Mouse (Mus musculus): ENCODE results near the gene Ldlrad3.

Ldlrad3 gene

DNA sequence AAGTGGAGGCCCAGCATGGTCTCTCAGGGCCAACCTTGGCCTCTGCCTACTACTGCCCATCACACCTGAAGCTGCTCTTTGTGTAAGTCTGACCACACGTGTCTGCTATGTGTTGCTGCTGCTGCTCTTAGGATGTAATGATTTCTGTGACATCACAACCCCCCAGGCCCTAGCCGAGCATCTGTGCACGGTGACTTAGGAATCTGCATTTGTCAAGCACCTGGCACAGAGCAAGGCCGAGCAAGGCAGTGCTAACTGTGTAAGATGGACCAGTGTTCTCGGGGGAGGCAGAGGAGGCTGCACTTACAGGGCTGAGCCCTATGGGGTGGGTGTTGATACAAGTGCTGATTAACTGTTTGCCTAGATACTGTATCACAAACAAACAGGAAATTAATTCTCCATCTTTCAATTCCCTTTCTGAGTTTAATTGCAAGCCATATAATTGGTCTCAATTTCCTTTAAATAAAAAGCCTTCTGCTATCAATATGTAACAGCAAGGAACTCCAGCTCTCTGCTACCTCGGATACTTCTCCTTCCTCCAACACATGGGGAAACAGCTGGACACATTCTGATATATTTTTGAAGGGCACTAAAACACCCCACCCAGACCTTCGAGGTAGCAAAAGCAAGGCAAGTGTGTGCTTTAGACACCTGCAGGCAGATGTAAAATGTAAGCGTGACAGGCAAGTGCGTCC lies 152.2 kb downstream of the Ldlrad3 start:
- in situ Hi-C loops (cut with MboI; ENCODE audit: low pct_unique_long_range_greater_than_20kb in 1 of 2, low sequenced_read_pairs in 2 of 2, unreplicated experiment in 1 of 2) = no loop called here

DNA sequence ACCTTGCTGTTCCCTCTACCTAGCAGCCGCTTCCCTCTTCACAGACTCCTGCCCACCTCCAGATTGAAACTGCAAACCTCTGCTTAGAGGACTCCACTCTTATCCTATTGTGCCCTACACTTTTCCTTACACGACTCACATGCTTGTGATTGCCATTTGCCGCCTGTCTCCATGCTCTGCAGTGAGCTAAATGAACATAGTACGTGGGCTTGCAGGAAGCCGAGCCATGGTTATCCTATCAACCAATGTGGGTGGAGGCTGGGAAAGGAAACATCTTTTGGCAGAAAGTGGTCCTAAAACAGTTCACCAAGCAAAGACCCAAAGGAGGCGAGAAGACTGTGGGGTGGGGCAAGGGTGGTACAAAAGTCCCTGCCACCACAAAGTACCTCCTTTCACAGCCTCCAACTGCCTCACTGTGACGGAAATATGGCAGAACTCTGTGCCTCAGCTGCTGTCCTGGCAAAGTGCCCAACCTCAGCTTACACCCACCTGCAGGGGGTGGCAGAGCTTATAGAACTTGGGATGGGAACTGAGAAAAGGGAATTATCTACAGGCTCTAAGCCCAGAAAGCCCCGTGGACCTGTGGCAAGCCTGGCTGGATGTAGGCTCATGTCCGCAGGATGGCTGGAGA lies 153.4 kb downstream of the Ldlrad3 start:
- in situ Hi-C loops (cut with MboI; ENCODE audit: low pct_unique_long_range_greater_than_20kb in 1 of 2, low sequenced_read_pairs in 2 of 2, unreplicated experiment in 1 of 2) = no loop called here

DNA sequence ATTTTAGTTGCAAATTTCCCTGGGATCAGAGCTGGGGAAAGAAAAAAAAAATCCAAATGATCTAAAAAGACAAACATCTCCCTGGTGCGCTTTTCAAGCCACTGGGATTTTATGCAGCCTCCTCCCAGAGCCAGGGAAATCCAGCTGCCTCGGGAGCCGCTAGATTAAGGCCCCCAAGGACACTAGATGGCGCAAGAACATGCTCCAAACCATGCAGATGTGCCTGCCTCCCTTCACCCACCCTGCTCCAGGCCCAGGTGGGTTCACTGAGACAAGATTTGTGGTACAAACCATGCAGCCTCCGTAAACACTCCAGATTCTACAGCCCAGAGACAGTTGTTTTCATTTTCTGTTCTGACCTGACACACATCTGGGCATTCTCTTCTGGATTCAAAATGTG lies 155.5 kb downstream of the Ldlrad3 start:
- in situ Hi-C loops (cut with MboI; ENCODE audit: low pct_unique_long_range_greater_than_20kb in 1 of 2, low sequenced_read_pairs in 2 of 2, unreplicated experiment in 1 of 2) = no loop called here

DNA sequence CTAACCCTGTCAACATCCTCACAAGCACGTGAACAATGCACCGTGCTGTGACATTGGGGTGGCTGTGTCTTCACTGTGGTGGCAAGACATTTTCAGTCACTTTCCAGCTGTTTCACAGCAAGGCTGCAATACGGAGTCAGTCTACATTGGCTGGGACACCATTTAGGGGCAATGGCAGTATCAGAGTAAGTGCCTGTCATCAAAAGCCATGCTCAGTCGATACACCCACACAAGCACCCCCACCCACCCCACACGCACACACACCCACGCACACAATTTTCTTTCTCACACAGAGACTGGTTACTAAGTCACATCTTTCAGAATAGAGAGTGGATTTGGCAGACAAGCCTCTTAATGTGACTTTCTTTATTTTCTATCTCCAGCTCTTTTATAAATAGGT lies 156.0 kb downstream of the Ldlrad3 start:
- in situ Hi-C loops (cut with MboI; ENCODE audit: low pct_unique_long_range_greater_than_20kb in 1 of 2, low sequenced_read_pairs in 2 of 2, unreplicated experiment in 1 of 2) = no loop called here

DNA sequence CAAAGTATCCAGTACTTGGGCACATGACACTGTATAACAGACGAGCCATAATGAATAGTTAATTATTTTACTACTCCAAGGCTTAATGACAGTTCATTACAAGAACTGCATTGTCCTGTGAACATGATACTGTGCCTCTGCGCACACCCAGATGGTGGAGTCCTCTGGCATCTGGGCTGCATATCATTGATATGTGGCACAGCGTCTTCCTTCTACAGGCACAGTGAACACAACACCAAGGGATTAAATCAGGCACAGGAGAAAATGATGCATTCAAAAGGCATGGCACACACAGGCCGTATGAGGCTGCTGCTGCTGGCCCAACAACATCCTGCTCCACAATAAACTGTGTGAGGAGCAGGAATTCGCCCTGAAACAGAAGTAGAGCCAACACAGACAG lies 156.5 kb downstream of the Ldlrad3 start:
- in situ Hi-C loops (cut with MboI; ENCODE audit: low pct_unique_long_range_greater_than_20kb in 1 of 2, low sequenced_read_pairs in 2 of 2, unreplicated experiment in 1 of 2) = no loop called here

DNA sequence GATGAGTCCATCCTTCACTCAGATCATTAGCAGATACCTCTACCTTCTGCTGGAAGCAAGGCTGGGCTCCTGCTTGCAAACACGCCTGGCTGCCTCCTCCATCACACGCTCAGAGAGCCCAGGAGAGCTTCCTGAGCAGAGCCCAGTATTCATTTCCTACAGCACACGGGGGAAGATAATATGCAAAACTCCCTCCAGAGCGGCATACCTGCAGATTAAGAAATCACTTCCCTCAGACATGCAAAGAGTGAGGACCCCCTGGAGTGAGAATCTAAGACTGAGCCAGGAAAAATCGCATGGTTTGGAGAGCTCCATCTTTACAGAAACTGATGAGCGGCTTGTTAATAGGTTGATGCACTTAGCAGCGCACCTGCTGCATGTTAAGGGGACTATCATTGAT lies 158.9 kb downstream of the Ldlrad3 start:
- in situ Hi-C loops (cut with MboI; ENCODE audit: low pct_unique_long_range_greater_than_20kb in 1 of 2, low sequenced_read_pairs in 2 of 2, unreplicated experiment in 1 of 2) = no loop called here

DNA sequence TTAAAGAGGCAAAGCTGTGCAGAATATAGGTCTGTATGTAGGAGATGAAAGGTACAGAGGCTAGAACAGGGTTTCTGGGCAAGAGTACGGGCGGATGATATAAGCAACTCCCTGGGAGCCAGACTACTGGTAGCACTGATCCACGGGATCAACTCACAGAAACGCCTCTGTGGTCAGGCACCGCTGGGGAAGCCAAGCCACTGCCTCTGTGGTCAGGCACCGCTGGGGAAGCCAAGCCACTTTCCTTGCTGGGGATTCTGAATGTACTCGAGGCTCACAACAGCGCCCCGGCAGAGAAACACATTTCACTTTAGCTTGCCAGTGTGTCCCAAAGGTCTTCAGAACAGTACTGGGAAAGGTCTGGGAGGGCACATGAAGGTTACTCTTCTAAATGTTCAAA lies 160.0 kb downstream of the Ldlrad3 start:
- in situ Hi-C loops (cut with MboI; ENCODE audit: low pct_unique_long_range_greater_than_20kb in 1 of 2, low sequenced_read_pairs in 2 of 2, unreplicated experiment in 1 of 2) = no loop called here

DNA sequence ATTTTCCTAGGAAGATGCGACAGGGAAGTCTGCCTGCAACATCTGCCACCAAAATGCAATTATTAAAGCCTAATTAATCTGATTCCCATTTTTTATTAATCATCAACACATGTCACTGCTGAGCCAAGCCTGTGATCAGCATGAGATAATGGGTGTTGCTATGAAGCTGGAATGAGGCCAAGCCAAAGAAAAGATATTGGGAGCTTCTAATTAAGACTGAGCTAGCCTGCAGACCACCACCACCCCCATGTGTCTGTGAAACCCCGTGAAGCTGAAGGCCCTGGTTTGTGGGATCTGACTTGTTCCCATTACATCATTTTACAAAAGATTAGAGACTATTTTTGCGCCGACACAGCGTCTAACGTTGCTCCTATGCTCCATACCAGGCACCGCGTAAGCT lies 161.7 kb downstream of the Ldlrad3 start:
- in situ Hi-C loops (cut with MboI; ENCODE audit: low pct_unique_long_range_greater_than_20kb in 1 of 2, low sequenced_read_pairs in 2 of 2, unreplicated experiment in 1 of 2) = no loop called here

DNA sequence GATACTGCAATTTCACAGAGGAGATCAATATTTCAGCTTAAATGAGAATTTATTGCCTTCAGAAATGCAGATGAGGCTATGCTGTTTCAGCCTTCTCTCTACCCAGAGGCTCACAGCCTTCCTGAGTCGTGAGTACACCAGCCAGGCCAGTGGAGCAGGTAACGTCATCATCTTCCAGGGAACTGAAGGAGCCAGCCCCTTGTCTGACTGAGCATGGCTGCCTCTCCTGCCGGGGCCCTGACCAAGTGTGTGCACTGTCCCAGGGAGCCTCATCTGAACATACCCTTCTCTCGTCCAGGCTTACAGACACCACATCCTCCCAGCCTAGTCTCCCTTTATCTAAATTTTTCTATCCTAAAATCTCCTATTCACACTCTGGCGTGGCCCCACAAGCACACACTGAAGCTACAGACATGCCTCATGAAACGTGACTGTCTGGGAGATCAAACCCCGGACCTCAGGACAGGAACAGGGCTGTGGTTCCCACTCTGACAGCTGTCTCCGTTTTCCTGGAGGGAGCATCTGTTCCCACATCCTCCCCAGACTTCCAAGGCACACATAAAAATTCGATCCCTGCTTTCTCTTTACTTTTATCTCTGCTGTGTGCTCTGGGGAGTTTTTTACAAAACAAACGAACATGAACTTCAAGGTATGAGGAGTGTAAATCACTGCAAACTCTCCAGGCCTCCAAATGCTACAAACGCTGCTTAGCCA lies 164.7 kb downstream of the Ldlrad3 start:
- in situ Hi-C loops (cut with MboI; ENCODE audit: low pct_unique_long_range_greater_than_20kb in 1 of 2, low sequenced_read_pairs in 2 of 2, unreplicated experiment in 1 of 2) = no loop called here

DNA sequence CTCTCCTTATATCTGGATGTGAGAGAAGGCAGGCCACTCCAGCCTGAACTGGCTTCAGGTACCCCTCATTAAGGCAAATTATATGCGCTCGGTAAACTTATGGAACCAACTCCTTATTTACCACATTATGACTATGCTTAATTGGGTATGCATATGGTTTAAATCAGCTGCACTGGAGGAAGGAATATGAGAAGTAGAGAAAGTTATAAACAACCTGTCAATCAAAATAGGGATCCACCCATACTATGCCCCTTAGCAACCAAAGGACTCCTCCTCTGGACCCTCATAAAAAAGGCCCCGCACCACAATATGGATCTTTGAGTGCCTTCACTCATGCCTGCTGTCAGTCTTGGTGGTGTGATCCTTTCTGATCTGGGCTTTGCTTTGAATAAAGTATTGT lies 165.6 kb downstream of the Ldlrad3 start:
- in situ Hi-C loops (cut with MboI; ENCODE audit: low pct_unique_long_range_greater_than_20kb in 1 of 2, low sequenced_read_pairs in 2 of 2, unreplicated experiment in 1 of 2) = no loop called here

DNA sequence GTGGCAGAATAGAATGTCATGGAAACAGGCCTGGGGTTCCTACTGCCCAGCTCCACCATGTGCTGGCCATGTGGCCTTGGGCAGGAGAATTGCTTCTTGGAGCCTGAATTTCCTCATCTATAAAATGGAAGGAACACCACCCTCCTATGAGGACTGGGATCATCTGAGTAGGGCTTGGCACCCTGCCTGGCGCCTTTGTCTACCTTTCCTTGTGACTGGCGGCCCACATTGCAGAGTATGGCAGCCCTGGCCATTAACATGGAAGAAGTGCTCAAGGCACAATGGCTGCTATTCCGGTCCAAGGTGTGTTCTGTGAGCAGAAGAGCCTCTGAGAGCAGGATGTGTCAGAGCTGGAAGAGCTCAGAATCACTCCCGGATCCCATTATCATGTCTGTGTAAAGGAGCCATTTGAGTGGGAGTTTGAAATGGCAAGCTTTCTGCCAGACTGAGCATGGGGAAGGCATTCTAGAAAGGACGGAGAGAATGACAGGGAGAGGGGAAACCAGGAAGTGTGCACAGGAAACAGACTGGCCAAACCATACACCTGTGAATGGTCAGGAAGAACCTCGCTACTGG lies 171.6 kb downstream of the Ldlrad3 start:
- in situ Hi-C loops (cut with MboI; ENCODE audit: low pct_unique_long_range_greater_than_20kb in 1 of 2, low sequenced_read_pairs in 2 of 2, unreplicated experiment in 1 of 2) = no loop called here

DNA sequence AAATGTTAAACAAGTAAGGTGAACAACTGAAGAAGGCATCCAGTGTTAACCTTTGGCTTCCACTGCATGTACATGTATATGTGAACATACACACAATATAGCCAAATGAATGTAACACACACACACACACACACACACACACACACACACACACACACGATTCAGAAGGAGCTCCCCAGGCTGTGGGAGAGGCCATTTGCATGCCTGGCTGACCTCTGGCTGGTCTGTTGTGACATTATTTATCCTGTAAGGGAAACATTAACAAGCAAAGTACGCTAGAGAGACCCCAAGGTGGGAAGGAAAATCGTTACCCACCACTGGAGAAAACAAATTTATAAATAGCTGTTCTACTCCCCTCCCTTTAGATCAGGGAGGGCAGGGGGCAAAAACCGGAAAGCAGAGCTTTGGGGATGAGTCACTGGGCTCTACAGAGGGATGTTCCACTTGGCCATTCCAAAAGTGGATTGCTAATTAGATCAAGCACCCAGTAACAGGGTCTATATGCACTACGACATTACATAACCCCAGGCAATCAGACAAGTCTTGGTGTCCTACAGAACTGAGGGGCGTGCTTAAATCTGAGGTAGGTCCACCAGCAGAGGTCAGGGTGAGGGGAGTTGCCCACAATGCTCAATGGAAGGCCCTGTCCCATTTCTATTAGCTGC lies 174.7 kb downstream of the Ldlrad3 start:
- in situ Hi-C loops (cut with MboI; ENCODE audit: low pct_unique_long_range_greater_than_20kb in 1 of 2, low sequenced_read_pairs in 2 of 2, unreplicated experiment in 1 of 2) = no loop called here

DNA sequence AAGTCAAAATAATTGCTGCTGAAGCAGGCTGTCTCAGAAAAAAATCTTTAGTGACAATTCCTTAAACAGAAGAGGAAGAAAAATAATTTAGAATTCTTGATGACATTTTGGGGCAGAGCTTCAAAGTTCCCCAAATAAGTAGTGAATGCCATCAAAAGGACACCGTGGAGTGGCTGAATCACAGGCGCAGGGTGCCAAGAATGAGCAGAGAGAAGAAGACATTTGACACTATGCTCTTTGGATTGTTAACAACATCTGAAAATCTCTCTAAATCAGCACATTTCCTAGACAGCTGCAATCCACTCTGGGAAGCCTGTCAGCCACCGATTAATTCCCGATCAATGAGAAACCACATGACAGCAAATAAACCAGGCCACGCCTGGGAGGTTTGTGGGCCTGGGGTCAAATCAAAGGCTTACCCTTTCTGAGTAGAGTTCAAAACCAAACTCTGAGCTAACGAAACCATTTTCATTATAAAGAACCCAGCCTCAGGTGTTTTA lies 176.4 kb downstream of the Ldlrad3 start:
- in situ Hi-C loops (cut with MboI; ENCODE audit: low pct_unique_long_range_greater_than_20kb in 1 of 2, low sequenced_read_pairs in 2 of 2, unreplicated experiment in 1 of 2) = no loop called here

DNA sequence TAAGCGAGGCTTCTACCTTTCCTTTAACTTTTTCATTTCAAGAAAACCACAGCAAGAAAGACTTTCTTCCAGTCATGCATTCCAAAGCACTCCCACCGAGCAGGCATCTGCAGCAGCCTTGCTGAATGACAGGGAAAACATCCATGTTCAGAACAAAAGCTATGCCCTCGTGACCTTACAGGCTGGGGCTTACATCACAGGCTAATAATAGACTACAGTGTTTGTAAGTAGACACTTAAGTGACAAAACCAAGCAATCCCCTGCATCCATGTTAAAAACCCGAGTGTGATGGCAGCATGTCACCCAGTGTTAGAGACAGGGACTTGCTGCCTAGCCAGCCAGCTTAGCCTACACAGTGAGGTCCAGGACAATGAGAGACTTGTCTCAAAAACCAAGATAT lies 180.0 kb downstream of the Ldlrad3 start:
- in situ Hi-C loops (cut with MboI; ENCODE audit: low pct_unique_long_range_greater_than_20kb in 1 of 2, low sequenced_read_pairs in 2 of 2, unreplicated experiment in 1 of 2) = no loop called here

DNA sequence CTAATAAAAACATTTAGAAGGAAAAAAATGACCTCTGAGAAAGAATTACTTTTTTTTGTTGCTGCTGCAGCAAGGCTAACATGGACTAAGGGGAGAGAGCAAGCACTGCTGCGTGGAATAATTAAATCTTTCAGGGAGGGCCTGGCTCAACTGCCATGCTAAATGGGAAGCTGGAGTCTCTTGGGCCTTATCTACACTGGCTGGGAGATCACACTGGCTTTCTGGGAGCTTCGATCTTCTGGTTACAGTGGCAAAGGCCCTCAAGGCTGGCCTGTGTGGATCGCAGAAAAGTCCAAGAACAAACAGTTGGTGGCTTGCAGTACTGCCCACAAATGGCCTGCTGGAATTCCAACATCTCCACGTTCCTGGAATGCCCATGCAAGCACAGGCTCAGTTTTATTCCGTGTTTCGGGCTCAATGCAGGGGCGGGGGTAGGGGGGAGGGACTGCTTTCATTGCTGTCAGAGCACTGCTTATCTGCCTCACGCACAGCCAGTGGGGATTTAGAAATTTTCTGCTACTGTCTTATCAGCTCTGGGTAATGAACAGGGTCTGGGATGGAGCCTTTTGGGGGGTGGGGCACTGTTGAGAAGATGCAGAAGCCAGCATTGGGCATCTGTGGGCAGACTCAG lies 180.7 kb downstream of the Ldlrad3 start:
- in situ Hi-C loops (cut with MboI; ENCODE audit: low pct_unique_long_range_greater_than_20kb in 1 of 2, low sequenced_read_pairs in 2 of 2, unreplicated experiment in 1 of 2) = no loop called here

DNA sequence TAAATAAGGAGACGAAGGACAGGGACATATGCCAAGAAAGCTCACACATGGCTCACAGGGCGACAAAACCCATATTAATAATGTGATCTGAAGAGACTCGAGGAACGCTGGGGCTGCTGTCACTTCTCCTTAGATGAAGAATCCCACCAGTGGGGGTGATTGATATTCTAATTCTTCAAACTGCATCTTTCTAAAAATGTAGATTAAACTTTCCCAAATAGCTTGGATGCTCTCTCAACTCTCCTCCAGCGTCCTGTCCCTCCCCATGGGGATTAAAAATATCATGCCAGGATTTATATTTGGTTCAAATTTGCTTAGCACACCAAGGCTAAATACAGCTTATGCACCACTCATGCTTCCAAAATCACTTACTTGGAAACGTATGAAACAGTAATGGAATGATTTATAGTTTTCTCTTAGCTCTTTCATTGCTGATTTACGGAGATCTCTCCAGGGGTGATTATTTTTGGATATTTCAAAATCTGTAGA lies 182.4 kb downstream of the Ldlrad3 start:
- in situ Hi-C loops (cut with MboI; ENCODE audit: low pct_unique_long_range_greater_than_20kb in 1 of 2, low sequenced_read_pairs in 2 of 2, unreplicated experiment in 1 of 2) = no loop called here

DNA sequence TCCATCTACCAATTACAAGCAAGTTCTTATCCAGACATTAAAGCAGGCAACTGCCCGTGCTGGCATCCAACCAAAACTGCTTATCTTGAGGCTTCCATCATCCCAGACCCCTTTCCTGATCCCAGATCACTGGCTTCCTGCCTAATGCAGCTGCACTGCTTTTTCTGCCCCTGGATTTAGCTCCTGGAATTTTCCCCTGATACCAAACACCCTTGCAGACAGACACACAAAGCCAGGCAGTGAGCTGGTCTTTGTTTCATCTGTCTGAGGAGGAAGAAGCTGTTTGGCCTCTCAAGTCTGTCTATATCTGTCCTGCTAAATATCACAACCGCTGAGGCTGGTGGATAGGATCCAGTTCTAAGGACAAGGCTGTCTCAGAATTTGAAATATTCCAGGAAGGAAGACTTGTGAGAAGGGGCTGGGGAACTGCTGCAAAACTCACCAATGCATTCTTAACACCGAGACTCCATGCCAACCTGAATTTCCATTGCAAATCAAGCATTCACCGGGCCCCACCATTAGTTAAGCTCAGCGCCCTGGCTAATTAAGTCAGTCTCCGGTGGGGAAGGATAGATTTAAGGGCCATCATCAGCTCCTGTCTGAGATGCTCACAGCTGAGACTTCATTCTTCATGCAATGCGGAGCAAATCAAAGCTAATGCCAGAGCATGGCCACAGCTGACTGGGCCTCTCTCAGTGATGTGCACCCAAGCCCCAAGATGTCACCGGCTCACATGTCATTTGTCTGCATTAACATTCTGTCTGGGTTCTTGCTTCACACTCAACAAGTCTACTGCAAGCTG lies 183.0 kb downstream of the Ldlrad3 start:
- in situ Hi-C loops (cut with MboI; ENCODE audit: low pct_unique_long_range_greater_than_20kb in 1 of 2, low sequenced_read_pairs in 2 of 2, unreplicated experiment in 1 of 2) = no loop called here

All from mouse embryonic stem cell (cell line).